Mouse (Mus musculus) hindbrain, postnatal 0 days (tissue): ENCODE results near the gene Mxra8. TPM values are rescaled to one million over a fixed set of nuclear protein-coding genes. Genes with fewer than 3 reads are reported as not detected.
A peak's percentile ranks its signal among the peaks of the same experiment; 100 is the strongest.

Experiments used
- ATAC-seq: fragments of 200-750 bp; cut with Nextera tagmentation; 2 replicates; pipeline ENCODE4 v1.8.0; 2017; ENCODE audit warnings: mild to moderate bottlenecking, moderate TSS enrichment, moderate library complexity
- DNase-seq: peaks from one replicate; pipeline ENCODE4 v3.0.0-alpha.2; 2015; ENCODE audit warnings: low spot score
- H3K27ac ChIP-seq: fragments of 300-500 bp; sonication (generic); 2 replicates; pipeline ENCODE4 v1.5.1; 2014; ENCODE audit warnings: mild to moderate bottlenecking
- H3K27me3 ChIP-seq: fragments of 300-500 bp; sonication (generic); 2 replicates; pipeline ENCODE4 v1.6.1; 2014; ENCODE audit warnings: low read length, mixed read lengths; ENCODE audit not compliant: insufficient read depth
- H3K36me3 ChIP-seq: fragments of 300-500 bp; sonication (generic); 2 replicates; pipeline ENCODE4 v1.6.1; 2014; ENCODE audit warnings: low read length, mixed read lengths; ENCODE audit not compliant: insufficient read depth
- H3K4me1 ChIP-seq: fragments of 300-500 bp; sonication (generic); 2 replicates; pipeline ENCODE4 v1.6.1; 2014; ENCODE audit warnings: antibody characterized with exemption, low read length, mixed read lengths; ENCODE audit not compliant: insufficient read depth
- H3K4me2 ChIP-seq: fragments of 300-500 bp; sonication (generic); 2 replicates; pipeline ENCODE4 v1.6.1; 2014; ENCODE audit warnings: low read depth, mild to moderate bottlenecking, low read length, moderate library complexity, mixed read lengths
- H3K4me3 ChIP-seq: fragments of 300-500 bp; sonication (generic); 2 replicates; pipeline ENCODE4 v1.5.1; 2014; ENCODE audit warnings: low read length
- H3K9ac ChIP-seq: fragments of 300-500 bp; sonication (generic); replicated peaks from 2 replicates; pipeline ENCODE4 v1.6.1; 2014; ENCODE audit warnings: mild to moderate bottlenecking, low read length, moderate library complexity, mixed read lengths
- H3K9me3 ChIP-seq: fragments of 300-500 bp; sonication (generic); 2 replicates; pipeline ENCODE4 v1.6.1; 2016; ENCODE audit warnings: low read length, mixed read lengths
- CTCF ChIP-seq: IDR thresholded peaks from 2 replicates; pipeline ENCODE4 v1.5.1; 2016; ENCODE audit warnings: antibody characterized with exemption, control low read depth, low read depth
- WGBS: fragments of 180-500 bp; shearing (Covaris S2); extraction: QIAGEN DNeasy Blood & Tissue Kit; methylation state at CpG from one replicate; pipeline ENCODE4 v1.1.7; 2014; 5-methylcytosine and 5-hydroxymethylcytosine counted together
- polyA plus RNA-seq: library from polyadenylated mRNA; unstranded; fragments of >200 nt; fragmentation: Nextera tagmentation; extraction: Ambion mirVana; gene quantifications from 2 replicates; pipeline ENCODE4 v1.2.1, GENCODE M21; 2015
- total RNA-seq: library from RNA; depleted of rRNA; stranded (reverse); fragments of >200 nt; gene quantifications from 2 replicates; pipeline ENCODE4 v1.2.3, GENCODE M21; 2014

Gene Mxra8
- total and polyA plus RNA-seq, 2 experiments from 2014 or later = 41.6 to 58.9 TPM

DNA sequence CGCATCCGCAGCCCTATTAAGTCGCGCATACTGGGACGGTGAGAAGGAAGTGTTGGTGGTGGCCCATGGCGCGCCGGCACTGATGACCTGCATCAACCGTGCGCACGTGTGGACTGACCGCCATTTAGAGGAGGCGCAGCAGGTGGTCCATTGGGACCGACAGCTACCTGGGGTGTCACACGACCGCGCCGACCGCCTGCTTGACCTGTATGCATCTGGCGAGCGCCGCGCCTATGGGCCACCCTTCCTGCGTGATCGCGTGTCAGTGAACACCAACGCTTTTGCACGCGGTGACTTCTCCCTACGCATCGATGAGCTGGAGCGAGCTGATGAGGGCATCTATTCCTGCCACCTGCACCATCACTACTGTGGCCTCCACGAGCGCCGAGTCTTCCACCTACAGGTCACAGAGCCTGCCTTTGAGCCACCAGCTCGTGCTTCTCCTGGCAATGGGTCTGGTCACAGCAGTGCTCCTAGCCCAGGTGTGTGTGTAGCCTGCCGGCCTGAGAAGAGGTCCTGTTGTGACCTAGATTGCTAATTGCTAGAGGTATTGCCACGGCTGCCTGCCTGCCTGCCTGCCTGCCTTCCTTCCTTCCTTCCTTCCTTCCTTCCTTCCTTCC is 2.3 kb downstream of the Mxra8 start:
- H3K9me3 ChIP-seq = no peaks in the 10 kb centered on the region
- no peak overlapping the region for H3K9ac ChIP-seq
- H3K27ac ChIP-seq = no peak overlapping the region
- peaks cover 5% of the 10 kb centered on the region for H3K4me1 ChIP-seq
- peak overlapping the region; percentile 30; the same call in 1 of the 2 replicates for H3K4me3 ChIP-seq
- ATAC-seq (peak; percentile 4; the same call in 1 of the 2 replicates), DNase-seq (no peak)
- no peak for TF ChIP-seq CTCF
- 41% methylated on average over 38 of the region's 38 CpGs for whole genome bisulfite sequencing
- H3K4me2 ChIP-seq = peak overlapping the region; percentile 57
- H3K27me3 ChIP-seq = peaks cover 4% of the 10 kb centered on the region; the same call in 1 of the 2 replicates
- H3K36me3 ChIP-seq = no peaks in the 10 kb centered on the region

DNA sequence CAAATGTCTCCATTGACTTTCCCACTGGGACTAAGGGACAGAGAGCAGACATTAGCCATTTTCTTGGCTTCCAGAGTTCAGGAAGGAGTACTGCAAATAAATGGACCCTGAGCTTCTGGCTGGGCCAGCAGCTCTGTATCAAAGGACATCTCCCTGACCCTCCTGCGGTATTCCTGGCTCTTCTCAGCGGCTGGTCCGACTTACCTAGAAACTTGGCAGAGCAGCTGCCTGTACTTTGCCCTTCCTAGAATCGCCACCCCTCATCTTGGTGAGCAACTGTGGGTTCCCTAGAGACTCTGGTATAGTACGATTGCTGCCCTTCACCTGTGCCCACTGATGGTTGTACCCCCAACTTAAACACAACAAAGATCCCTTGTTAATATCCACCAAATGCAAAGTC is 3.8 kb downstream of the Mxra8 start:
- Histone ChIP-seq H3K27me3 (peaks cover 4% of the 10 kb centered on the region; the same call in 1 of the 2 replicates), H3K36me3 (no peaks in the 10 kb centered on the region), H3K4me3 (no peak overlapping the region), H3K27ac (no peak overlapping the region), H3K4me2 (no peak overlapping the region), H3K4me1 (peaks cover 10% of the 10 kb centered on the region), H3K9me3 (no peaks in the 10 kb centered on the region), H3K9ac (no peak overlapping the region)
- no peak for DNase-seq
- TF ChIP-seq CTCF = no peak
- no peak for ATAC-seq
- 86% methylated on average over 5 of the region's 5 CpGs for WGBS

DNA sequence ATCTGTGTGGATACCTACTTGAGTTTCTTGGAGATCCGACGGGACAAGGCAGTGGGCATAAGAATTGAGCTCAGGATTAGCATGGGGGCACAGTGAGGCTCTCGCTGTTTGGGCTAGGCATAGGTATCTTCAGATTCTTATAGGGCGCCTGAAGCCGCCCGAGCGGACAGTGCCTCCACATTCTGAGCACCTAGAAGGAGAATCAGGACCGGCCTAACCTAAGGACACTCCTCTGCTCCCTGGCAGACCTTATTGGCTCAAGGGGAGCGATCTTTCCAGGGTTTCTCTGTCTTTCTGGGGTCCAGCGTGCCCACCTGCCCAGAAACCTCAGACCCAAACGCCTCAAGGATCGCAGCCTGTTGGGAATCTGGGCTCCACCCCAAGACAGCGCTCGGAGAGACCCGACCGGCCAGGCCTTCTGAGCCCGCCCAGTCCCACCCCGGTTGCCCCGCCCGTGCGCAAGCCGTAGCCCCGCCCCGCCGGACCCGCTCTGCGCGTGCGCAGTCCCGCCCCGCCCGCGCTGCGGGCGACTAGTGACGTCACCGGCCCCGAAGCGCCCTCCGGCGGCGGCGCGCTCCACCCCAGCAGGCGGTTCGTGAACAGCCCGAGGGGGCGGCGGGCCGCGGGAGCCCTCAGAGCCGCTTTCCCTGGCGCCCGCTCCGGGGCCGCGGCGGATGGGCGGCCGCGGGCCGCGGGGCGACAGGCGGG is 7.5 kb downstream of the Mxra8 start, which contains the start of gene Dvl1:
Gene Dvl1 (plus strand): TSS at position 532 of the 708 bp plus-strand sequence.
- Histone ChIP-seq H3K27me3 (no peaks in the 10 kb centered on the region), H3K4me3 (peak within 1 kb of the TSS; percentile 90), H3K9me3 (no peaks in the 10 kb centered on the region), H3K9ac (peak within 1 kb of the TSS; percentile 87), H3K27ac (peak within 1 kb of the TSS; percentile 83), H3K4me1 (peaks cover 35% of the 10 kb centered on the region), H3K36me3 (no peaks in the 10 kb centered on the region), H3K4me2 (peak within 1 kb of the TSS; percentile 68)
- WGBS = 3% methylated on average over 55 of the region's 65 CpGs
- DNase-seq (peak; percentile 94), ATAC-seq (peak; percentile 90)
- TF ChIP-seq CTCF = no peak

DNA sequence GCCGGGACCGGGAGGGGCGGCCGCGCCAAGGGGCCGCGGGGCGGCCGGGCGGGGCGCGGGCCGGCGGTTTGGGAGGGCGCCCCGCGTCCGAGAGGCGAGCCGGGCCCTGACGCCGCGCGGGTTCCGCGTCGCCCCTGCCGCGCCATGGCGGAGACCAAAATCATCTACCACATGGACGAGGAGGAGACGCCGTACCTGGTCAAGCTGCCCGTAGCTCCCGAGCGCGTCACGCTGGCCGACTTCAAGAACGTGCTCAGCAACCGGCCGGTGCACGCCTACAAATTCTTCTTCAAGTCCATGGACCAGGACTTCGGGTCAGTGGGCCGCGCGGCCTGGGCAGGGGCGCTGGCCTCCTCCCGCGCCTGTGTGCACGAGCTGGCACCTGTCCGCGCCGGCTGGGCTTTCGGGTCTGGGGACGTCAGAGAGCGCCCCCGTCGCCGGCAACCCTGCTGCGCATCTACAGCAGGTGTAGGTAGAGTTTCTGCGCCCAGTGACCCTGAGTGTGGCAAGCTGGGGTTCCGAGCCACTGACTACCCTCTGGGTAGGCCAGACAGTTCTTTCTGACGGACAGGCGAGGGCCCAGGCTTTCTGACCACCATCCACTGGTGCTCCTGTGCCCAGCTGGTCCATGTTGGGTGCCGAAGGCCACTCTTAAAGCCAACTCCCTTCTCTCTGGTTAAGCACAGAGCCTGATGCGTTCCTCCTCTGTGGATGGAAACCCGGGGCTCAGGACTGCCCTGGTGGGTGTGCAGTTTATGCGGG is 8.3 kb downstream of the Mxra8 start:
- Histone ChIP-seq H3K4me1 (peaks cover 35% of the 10 kb centered on the region), H3K9ac (peak overlapping the region; percentile 87), H3K4me2 (peak overlapping the region; percentile 68), H3K9me3 (no peaks in the 10 kb centered on the region), H3K4me3 (peak overlapping the region; percentile 90), H3K36me3 (no peaks in the 10 kb centered on the region), H3K27ac (peak overlapping the region; percentile 83), H3K27me3 (no peaks in the 10 kb centered on the region)
- 0 out of 2 replicates have a peak, but pooled peaks have one; percentile 16 for TF ChIP-seq CTCF
- 1% methylated on average over 52 of the region's 69 CpGs for WGBS
- ATAC-seq (peak; percentile 50), DNase-seq (peak; percentile 59)

DNA sequence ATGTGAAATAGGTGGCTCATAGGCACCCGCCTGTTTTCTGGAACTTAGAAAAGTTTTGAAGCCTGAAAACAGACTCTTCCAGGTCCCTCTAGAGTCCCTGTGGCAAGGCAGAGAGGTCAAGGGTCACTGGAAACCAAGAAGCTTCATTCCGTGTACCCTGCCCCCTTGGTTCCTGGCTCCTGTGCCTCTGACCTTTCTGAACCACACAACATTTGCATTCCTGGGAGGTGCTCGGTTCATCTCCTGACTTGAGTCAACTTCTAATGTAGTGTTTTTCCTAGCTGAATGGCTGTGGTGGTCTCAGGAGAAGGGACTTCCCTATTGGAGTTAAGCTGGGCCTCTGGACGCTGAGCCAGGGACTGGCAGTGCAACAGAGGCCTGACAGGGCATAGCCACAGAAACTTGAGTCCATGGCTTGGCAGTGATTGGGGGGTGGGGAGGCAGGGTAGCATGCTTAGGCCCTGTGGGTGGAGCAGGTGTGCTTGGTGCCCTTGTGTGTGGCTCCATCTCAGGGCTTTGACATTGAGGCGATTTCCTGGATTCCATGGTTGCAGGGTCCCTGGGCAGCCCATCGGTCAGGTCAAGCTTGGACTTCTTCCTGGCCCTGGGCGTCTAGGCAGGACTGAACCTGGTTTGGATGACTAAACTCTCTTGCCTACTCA is 9.1 kb downstream of the Mxra8 start:
- Histone ChIP-seq H3K4me1 (peaks cover 35% of the 10 kb centered on the region), H3K9me3 (no peaks in the 10 kb centered on the region), H3K36me3 (no peaks in the 10 kb centered on the region), H3K4me3 (peak overlapping the region; percentile 90), H3K4me2 (peak overlapping the region; percentile 68), H3K27me3 (no peaks in the 10 kb centered on the region), H3K27ac (no peak overlapping the region), H3K9ac (peak overlapping the region; percentile 87)
- DNase-seq (no peak), ATAC-seq (no peak)
- no peak for TF ChIP-seq CTCF
- 54% methylated on average over 7 of the region's 7 CpGs for WGBS

DNA sequence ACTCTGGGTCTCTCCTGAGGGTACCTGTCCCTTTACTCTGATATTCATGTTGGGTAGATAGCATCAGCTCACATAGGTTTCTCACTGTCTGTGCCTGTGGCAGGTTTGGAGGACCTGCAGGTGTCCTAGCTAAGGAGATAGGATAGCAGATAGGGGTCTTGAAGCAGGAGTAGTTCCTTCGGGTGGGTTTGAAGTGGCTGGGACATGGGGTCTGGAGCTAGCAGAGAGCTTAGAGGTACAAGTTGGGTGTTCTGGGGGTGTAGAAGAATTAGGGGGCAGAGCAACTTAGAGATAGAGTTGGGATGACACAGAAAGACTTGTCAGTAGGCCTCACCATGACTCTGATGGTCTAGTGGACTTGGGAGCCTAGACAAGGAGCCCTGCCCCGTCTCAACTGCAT is 9.9 kb downstream of the Mxra8 start:
- Histone ChIP-seq H3K9ac (no peak overlapping the region), H3K4me1 (peaks cover 35% of the 10 kb centered on the region), H3K27me3 (no peaks in the 10 kb centered on the region), H3K4me3 (no peak overlapping the region), H3K4me2 (peak overlapping the region; percentile 68), H3K27ac (no peak overlapping the region), H3K36me3 (0 out of 2 replicates have a peak, but pooled peaks cover 4% of the 10 kb centered on the region), H3K9me3 (no peaks in the 10 kb centered on the region)
- ATAC-seq (no peak), DNase-seq (no peak)
- no peak for TF ChIP-seq CTCF
- WGBS = 89% methylated on average over 2 of the region's 2 CpGs
